Mouse (Mus musculus): Measurements from ENCODE around the gene Esp18.

- no peak for TF ChIP-seq CTCF (IDR thresholded peaks at IDR 0.05; ENCODE audit: low read depth)
- no peak for TF ChIP-seq EP300 (optimal IDR thresholded peaks at IDR 0.05)
Measured at GRCm38 (mm10) chr17:39406059-39406458, at the start of gene Esp18.

Data from stomach, postnatal 0 days (tissue).